Mouse (Mus musculus): ENCODE data around the gene Tdp1.

- TF ChIP-seq POLR2A (IDR thresholded peaks at IDR 0.05; ENCODE audit: low read depth, low read length) (no peak), CTCF (conservative IDR thresholded peaks at IDR 0.05; ENCODE audit: insufficient read depth, insufficient read length, low read depth, low read length) (no peak)
These were observed 102.5 kb downstream of the Tdp1 start for GRCm38 (mm10) chr12:99986797-99987196.
